20 mouse cellular contexts compared by ENCODE assay signal in genomic region chr3:67884335-67884734, GRCm38 (mm10). TPM values are rescaled to one million over a fixed set of nuclear protein-coding genes. Genes with fewer than 3 reads are reported as not detected.
"Had no signal": no experiment of that assay in that cellular context is flagged by ENCODE, and none has a peak within 500 bp of the region (broad histone marks: within the 10 kb centered on the region; RNA-seq: fewer than 3 reads in every experiment).

No protein-coding gene starts in this region.

- H3K27ac ChIP-seq: kidney, embryonic 15.5 days; limb, embryonic 12.5 days; limb, embryonic 15.5 days; liver, embryonic 14.5 days; macrophage; stomach, embryonic 15.5 days had no signal

- H3K9ac ChIP-seq: kidney, embryonic 15.5 days; limb, embryonic 12.5 days; limb, embryonic 15.5 days; liver, embryonic 14.5 days; liver, postnatal 0 days; lung, embryonic 14.5 days; stomach, embryonic 15.5 days had no signal

- DNase-seq: kidney, adult 2 months; kidney, postnatal 14 days; kidney, postnatal 4 days; left cerebral cortex, postnatal 4 days; liver, postnatal 0 days; lung, embryonic 14.5 days; right cerebral cortex, postnatal 25 days; spleen, adult 18-20 months; thymus, postnatal 25 days had no signal

- ATAC-seq: intestine, postnatal 0 days; liver, postnatal 0 days; lung, postnatal 0 days had no signal

- H3K27me3 ChIP-seq: limb, embryonic 12.5 days; stomach, embryonic 15.5 days had no signal

- H3K4me2 ChIP-seq: kidney, embryonic 15.5 days; limb, embryonic 12.5 days; limb, embryonic 15.5 days; liver, embryonic 11.5 days; lung, embryonic 14.5 days; stomach, embryonic 15.5 days had no signal

- H3K36me3 ChIP-seq: kidney, embryonic 15.5 days; limb, embryonic 12.5 days; limb, embryonic 15.5 days; stomach, embryonic 15.5 days had no signal

- H3K4me3 ChIP-seq: kidney, embryonic 15.5 days; limb, embryonic 12.5 days; limb, embryonic 15.5 days; stomach, embryonic 15.5 days had no signal

- H3K9me3 ChIP-seq: kidney, embryonic 15.5 days; limb, embryonic 12.5 days; limb, embryonic 15.5 days; stomach, embryonic 15.5 days had no signal

- H3K4me1 ChIP-seq: kidney, embryonic 15.5 days; limb, embryonic 15.5 days; stomach, embryonic 15.5 days had no signal

RNA-seq across cellular contexts. Expression of gene Iqcj, which starts 7.7 kb away (rescaled TPM):
- polyA plus RNA-seq: intestine, postnatal 0 days; kidney, adult 2 months; kidney, embryonic 15.5 days; limb, embryonic 12.5 days; liver, embryonic 11.5 days; liver, embryonic 14.5 days; liver, postnatal 0 days; lung, embryonic 14.5 days; lung, postnatal 0 days; macrophage; neural tube, embryonic 11.5 days; stomach, embryonic 15.5 days; thymus, postnatal 0 days had no signal

RNA-seq across cellular contexts. Expression of gene Iqschfp, which starts 7.7 kb away (rescaled TPM):
- polyA plus RNA-seq: kidney, adult 2 months; kidney, embryonic 15.5 days; liver, embryonic 11.5 days; liver, embryonic 14.5 days; liver, postnatal 0 days; lung, embryonic 14.5 days; lung, postnatal 0 days; macrophage; thymus, postnatal 0 days had no signal
